Mouse (Mus musculus) stomach, embryonic 15.5 days (tissue): ENCODE results near the gene Btf3. TPM values are rescaled to one million over a fixed set of nuclear protein-coding genes. Genes with fewer than 3 reads are reported as not detected.

Experiments
- ATAC-seq: fragments of 200-750 bp; cut with Nextera tagmentation; 2 replicates; pipeline ENCODE4 v1.8.0; 2017; ENCODE audit warnings: low read depth, moderate number of reproducible peaks, moderate TSS enrichment; ENCODE audit not compliant: insufficient read depth, low FRiP score
- H3K27ac ChIP-seq: fragments of 300-500 bp; sonication (generic); 2 replicates; pipeline ENCODE4 v1.5.1; 2015; ENCODE audit warnings: mild to moderate bottlenecking, inconsistent platforms
- H3K27me3 ChIP-seq: fragments of 300-500 bp; sonication (generic); replicated peaks from 2 replicates; pipeline ENCODE4 v1.6.1; 2015; ENCODE audit warnings: inconsistent platforms
- H3K36me3 ChIP-seq: fragments of 300-500 bp; sonication (generic); 2 replicates; pipeline ENCODE4 v1.6.1; 2015; ENCODE audit warnings: inconsistent platforms
- H3K4me1 ChIP-seq: fragments of 300-500 bp; sonication (generic); 2 replicates; pipeline ENCODE4 v1.6.1; 2015; ENCODE audit warnings: inconsistent platforms
- H3K4me2 ChIP-seq: fragments of 300-500 bp; sonication (generic); 2 replicates; pipeline ENCODE4 v1.6.1; 2015; ENCODE audit warnings: mild to moderate bottlenecking, inconsistent platforms
- H3K4me3 ChIP-seq: fragments of 300-500 bp; sonication (generic); replicated peaks from 2 replicates; pipeline ENCODE4 v1.5.1; 2015; ENCODE audit warnings: inconsistent platforms
- H3K9ac ChIP-seq: fragments of 300-500 bp; sonication (generic); 2 replicates; pipeline ENCODE4 v1.6.1; 2015; ENCODE audit warnings: inconsistent platforms
- H3K9me3 ChIP-seq: fragments of 300-500 bp; sonication (generic); 2 replicates; pipeline ENCODE4 v1.6.1; 2016; ENCODE audit warnings: inconsistent platforms
- WGBS: fragments of 180-500 bp; shearing (Covaris S2); methylation state at CpG from one replicate; pipeline ENCODE4 v1.1.7; 2015; 5-methylcytosine and 5-hydroxymethylcytosine counted together
- polyA plus RNA-seq: library from polyadenylated mRNA; unstranded; fragments of >200 nt; fragmentation: Nextera tagmentation; extraction: Ambion mirVana; gene quantifications from 2 replicates; pipeline ENCODE4 v1.2.1, GENCODE M21; 2015

Gene Btf3
- polyA plus RNA-seq, 1 experiment from 2014 or later = 594 TPM

DNA sequence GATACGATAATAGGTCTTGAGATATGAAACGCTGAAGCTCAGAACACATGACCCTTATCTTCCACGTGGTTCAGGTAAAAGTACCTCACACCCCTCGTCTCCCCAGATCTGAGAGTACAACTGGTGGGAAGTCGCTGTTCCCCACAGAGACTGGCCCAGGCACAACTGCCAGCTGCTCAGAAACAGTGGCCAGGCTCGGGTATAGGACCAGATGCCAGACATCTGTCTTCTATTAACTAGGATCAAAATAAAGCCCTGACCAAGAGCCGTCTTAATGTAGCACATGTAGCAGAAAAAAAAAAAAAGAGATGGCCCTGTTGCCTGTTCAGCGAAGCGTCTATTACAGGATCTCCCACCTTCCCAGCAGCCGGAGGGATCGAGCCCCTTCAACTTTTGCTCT, 8.2 kb upstream of the Btf3 start:
- no peak overlapping the region for H3K4me3 ChIP-seq
- no peak for ATAC-seq
- WGBS = 84% methylated on average over 11 of the region's 11 CpGs
- no peak overlapping the region for H3K27ac ChIP-seq
- no peak overlapping the region for H3K9ac ChIP-seq
- no peaks in the 10 kb centered on the region for H3K9me3 ChIP-seq
- no peaks in the 10 kb centered on the region for H3K36me3 ChIP-seq
- no peaks in the 10 kb centered on the region for H3K27me3 ChIP-seq
- H3K4me1 ChIP-seq = no peaks in the 10 kb centered on the region
- no peak overlapping the region for H3K4me2 ChIP-seq

DNA sequence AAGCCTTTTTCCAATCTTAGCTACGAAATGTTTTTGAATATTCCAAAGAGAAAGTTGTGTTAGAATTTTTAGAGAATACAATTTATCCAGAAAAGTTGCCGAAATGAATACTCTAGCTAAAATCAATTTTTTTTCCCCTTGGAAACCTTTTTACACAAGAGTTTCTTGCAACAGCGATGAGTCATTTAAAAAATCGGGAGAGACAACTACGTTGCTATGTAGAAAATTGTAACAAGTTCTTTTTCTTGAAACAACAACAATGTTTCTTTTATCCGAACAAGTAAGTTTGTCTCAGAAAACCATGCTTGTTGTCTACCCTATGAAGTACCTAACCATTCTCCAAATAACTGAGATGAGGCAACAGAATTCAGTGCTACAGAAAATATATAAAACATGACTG, 1.1 kb upstream of the Btf3 start:
- Histone ChIP-seq H3K27ac (no peak overlapping the region), H3K9ac (no peak overlapping the region), H3K4me2 (no peak overlapping the region; the same call in 1 of the 2 replicates), H3K27me3 (no peaks in the 10 kb centered on the region), H3K36me3 (peaks cover 2% of the 10 kb centered on the region; the same call in 1 of the 2 replicates), H3K4me1 (peaks cover 9% of the 10 kb centered on the region; the same call in 1 of the 2 replicates), H3K4me3 (no peak overlapping the region), H3K9me3 (no peaks in the 10 kb centered on the region)
- no peak for ATAC-seq
- WGBS = 82% methylated on average over 6 of the region's 6 CpGs

DNA sequence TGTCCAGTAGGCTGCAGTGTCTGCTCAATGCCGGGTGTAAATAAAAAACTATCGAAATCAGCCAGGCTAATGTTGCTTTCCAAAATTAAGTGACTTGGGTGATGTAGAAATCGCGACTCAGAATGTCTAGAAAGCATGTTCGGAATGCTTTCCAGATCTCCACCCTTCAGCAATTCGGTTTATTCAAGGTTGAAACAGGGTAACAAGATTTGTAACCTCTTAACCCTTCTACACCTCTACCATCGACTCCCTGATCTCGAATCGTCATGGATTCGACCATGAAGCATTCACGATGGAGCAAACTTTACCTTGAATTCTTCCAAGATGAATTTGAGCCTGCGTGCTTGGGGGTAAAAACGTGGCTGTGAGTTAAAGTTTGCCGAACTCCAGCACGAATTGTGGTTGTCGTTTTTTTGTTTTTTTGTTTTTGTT, 456 bp upstream of the Btf3 start:
- peaks cover 9% of the 10 kb centered on the region; the same call in 1 of the 2 replicates for H3K4me1 ChIP-seq
- H3K4me3 ChIP-seq = peak overlapping the region; percentile 97
- peak overlapping the region; percentile 94 for H3K9ac ChIP-seq
- no peaks in the 10 kb centered on the region for H3K27me3 ChIP-seq
- no peaks in the 10 kb centered on the region for H3K9me3 ChIP-seq
- WGBS = 2% methylated on average over 16 of the region's 16 CpGs
- H3K27ac ChIP-seq = peak overlapping the region; percentile 88
- peaks cover 3% of the 10 kb centered on the region; the same call in 1 of the 2 replicates for H3K36me3 ChIP-seq
- peak overlapping the region; percentile 64 for H3K4me2 ChIP-seq
- no peak for ATAC-seq

DNA sequence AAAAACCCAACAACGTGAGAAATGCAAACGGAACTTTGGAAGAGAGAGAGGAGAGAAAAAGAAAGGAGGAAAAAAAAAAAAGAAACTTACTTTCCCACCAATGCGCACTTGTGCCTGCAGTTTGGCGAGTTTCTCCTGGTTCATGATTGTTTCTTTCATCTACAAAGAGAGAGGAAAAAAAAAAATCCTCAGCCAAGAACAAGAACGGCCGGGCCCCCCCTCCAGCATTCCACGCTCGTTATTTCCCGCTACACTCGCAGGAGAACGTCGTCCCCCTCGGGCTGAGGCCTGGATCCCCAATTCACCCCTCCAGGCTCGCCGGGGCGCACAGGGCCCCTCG, 696 bp downstream of the Btf3 start:
- Histone ChIP-seq H3K9me3 (no peaks in the 10 kb centered on the region), H3K36me3 (peaks cover 11% of the 10 kb centered on the region), H3K4me2 (peak overlapping the region; percentile 62), H3K4me3 (peak overlapping the region; percentile 97), H3K27ac (peak overlapping the region; percentile 88), H3K27me3 (no peaks in the 10 kb centered on the region), H3K4me1 (peaks cover 9% of the 10 kb centered on the region; the same call in 1 of the 2 replicates), H3K9ac (peak overlapping the region; percentile 94)
- WGBS = under 1% methylated on average over 15 of the region's 17 CpGs
- ATAC-seq = no peak

DNA sequence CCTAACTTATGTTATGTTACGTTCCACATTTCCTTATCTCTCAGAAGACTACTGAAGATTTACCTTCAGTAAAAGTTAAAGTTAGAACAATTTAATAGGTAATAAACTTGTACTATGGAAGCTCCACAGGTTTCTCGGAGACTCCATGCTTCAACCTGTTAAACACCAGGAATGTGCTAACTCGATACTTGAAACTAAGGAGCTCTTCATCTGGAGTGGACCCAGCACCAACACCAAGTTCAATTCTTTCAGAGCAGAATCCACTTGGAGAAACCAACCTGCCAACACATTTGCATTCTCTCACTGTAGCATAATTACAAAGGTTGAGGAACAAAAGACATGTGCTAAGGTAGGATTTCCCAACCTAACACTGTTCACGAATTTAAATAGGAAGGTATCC, 1.7 kb downstream of the Btf3 start:
- Histone ChIP-seq H3K36me3 (peaks cover 15% of the 10 kb centered on the region), H3K9ac (no peak overlapping the region), H3K4me1 (peaks cover 9% of the 10 kb centered on the region; the same call in 1 of the 2 replicates), H3K9me3 (no peaks in the 10 kb centered on the region), H3K27ac (no peak overlapping the region), H3K4me2 (peak overlapping the region; percentile 62), H3K4me3 (no peak overlapping the region), H3K27me3 (no peaks in the 10 kb centered on the region)
- ATAC-seq = no peak
- 68% methylated on average over 4 of the region's 4 CpGs for WGBS

DNA sequence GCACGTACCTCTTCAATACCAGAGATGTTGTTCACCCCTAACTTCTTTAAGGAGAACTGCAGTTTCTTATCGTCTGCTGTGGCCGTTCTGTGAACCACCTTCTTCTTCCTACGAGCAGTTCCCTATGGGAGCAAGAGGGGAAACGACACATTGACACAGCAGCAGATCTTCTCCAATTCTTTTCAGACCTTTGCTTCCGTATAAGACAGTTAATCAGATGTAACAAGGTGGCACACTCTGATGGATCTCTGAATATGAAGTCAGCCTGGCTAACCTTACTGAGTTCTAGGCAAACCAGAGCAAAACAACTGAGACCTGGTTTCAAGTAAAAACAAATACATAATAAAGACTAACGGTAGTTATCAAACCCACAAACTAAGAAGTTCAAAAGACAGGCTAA, 3.2 kb downstream of the Btf3 start:
- Histone ChIP-seq H3K9me3 (no peaks in the 10 kb centered on the region), H3K4me3 (no peak overlapping the region), H3K27me3 (no peaks in the 10 kb centered on the region), H3K4me2 (no peak overlapping the region), H3K9ac (no peak overlapping the region), H3K36me3 (peaks cover 21% of the 10 kb centered on the region), H3K4me1 (peaks cover 9% of the 10 kb centered on the region; the same call in 1 of the 2 replicates), H3K27ac (no peak overlapping the region)
- ATAC-seq = no peak
- WGBS = 70% methylated on average over 7 of the region's 7 CpGs

DNA sequence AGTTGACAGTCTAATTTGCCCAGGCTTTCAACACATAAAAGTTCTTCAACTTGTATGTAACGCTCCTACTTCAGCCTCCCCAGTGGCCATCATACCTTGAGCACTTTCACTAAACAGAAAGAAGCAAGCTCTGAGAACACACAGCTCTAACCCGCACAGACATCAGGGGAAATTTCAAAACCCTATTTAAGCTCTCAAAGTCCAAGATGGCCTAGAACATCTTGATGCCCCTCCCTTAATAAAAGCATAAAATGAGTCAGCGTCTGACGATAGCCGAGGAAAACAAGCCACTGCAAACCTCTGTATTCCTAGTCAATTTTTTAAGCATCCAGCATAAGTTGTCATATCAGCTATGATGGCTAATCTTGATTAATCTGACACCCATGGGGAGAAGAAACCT, 5.2 kb downstream of the Btf3 start:
- no peak overlapping the region for H3K9ac ChIP-seq
- no peaks in the 10 kb centered on the region for H3K27me3 ChIP-seq
- H3K4me1 ChIP-seq = peaks cover 13% of the 10 kb centered on the region; the same call in 1 of the 2 replicates
- no peak overlapping the region for H3K27ac ChIP-seq
- ATAC-seq = no peak
- no peak overlapping the region for H3K4me3 ChIP-seq
- no peaks in the 10 kb centered on the region for H3K9me3 ChIP-seq
- H3K4me2 ChIP-seq = no peak overlapping the region
- H3K36me3 ChIP-seq = peaks cover 25% of the 10 kb centered on the region
- 89% methylated on average over 5 of the region's 5 CpGs for WGBS

DNA sequence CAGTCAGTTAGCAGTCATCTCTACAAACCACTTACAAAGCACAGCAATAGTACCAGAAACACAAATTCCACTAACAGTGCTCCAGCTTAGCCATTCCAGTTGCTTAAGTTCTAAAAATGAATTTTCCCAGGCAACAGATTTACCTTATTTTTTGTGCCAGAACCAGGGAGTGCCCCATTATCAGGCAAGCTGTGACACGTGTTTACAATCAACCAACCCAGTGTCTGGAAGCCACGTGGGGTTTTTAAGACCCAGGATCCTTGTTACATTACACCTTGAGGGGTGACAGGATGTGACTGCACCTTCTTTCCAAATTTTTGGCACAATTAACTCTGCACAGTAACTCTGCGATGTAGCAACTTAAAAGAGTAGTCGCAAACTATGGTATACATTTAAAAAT, 8.1 kb downstream of the Btf3 start:
- H3K4me3 ChIP-seq = no peak overlapping the region
- WGBS = 82% methylated on average over 4 of the region's 4 CpGs
- H3K9me3 ChIP-seq = no peaks in the 10 kb centered on the region
- H3K9ac ChIP-seq = no peak overlapping the region
- peaks cover 25% of the 10 kb centered on the region for H3K36me3 ChIP-seq
- H3K4me1 ChIP-seq = peaks cover 7% of the 10 kb centered on the region
- no peaks in the 10 kb centered on the region for H3K27me3 ChIP-seq
- no peak for ATAC-seq
- H3K4me2 ChIP-seq = no peak overlapping the region
- H3K27ac ChIP-seq = no peak overlapping the region

DNA sequence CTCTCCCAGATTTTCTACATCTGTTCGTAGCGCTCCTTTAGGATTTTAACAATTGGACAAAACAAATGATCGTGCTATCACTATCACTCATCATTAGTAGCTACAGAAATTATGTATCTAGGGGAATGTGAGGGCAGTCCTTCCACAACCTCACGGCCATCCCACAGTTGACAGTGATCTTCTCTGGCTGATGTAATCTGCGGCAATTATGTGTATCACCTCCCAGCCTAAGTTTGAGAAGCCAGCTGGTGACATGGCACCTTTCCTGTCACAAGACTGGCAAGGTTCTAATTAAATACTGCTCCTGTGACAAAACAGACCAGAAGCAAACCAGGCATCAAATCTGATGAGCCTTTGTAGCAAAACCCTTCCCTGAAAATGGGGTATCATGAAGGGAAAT, 8.8 kb downstream of the Btf3 start:
- Histone ChIP-seq H3K4me1 (peaks cover 7% of the 10 kb centered on the region), H3K4me2 (no peak overlapping the region), H3K4me3 (no peak overlapping the region), H3K27ac (no peak overlapping the region), H3K9me3 (no peaks in the 10 kb centered on the region), H3K9ac (no peak overlapping the region), H3K27me3 (no peaks in the 10 kb centered on the region), H3K36me3 (peaks cover 24% of the 10 kb centered on the region)
- WGBS = 64% methylated on average over 5 of the region's 5 CpGs
- ATAC-seq = no peak

DNA sequence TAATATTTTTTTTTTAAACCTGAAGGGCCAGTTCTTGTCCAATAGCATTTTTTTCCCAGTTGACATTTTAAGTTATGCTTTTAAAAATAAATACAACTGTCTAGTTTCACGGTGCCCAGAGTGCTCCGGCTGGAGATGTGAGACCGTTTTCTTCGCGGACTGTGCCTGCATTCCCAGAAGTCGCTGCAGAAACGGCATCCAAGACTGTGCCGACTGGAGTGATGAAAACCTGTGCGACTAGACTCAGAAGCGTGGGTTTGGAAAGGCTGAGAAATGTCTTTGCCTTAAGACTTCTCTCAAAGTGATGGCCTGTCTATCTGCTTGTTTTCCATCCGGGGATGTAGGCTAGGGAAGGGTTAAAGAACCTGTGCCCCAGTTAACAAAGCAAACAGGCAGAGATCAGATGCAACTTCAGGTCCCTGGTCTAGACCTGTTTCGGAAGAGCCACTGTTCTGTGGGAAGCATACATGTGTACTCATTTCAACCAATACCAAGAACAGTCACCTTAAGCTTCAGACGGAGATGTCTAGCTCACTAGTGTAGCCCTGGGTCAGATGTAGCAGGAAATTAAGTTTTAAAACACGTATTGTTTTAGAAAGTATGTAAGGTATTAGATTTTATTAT, 9.8 kb downstream of the Btf3 start:
- H3K9me3 ChIP-seq = no peaks in the 10 kb centered on the region
- no peaks in the 10 kb centered on the region for H3K27me3 ChIP-seq
- no peak for ATAC-seq
- H3K27ac ChIP-seq = peak overlapping the region; percentile 28; the same call in 1 of the 2 replicates
- H3K4me2 ChIP-seq = peak overlapping the region; percentile 16; the same call in 1 of the 2 replicates
- H3K4me3 ChIP-seq = no peak overlapping the region
- no peak overlapping the region for H3K9ac ChIP-seq
- peaks cover 7% of the 10 kb centered on the region for H3K4me1 ChIP-seq
- 27% methylated on average over 14 of the region's 14 CpGs for WGBS
- H3K36me3 ChIP-seq = peaks cover 19% of the 10 kb centered on the region

DNA sequence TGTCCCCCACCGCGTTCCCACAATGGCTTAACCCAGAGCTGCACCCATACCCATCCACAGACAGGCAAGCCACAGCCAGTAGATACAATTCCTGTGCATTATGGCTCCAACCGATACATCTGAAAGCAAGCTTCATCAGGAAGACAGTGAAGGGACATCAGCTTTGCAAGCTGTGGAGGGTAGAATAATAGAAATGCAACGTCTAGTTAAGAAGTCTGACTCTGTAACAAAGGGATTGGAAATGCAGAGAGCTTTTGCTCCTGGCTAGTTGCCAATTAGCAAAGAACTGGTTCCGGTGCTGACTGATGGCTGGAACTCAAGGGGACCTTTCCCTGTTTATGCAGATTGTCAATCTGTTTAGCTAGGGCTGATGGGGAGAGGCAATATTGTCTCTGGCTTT, 10.4 kb downstream of the Btf3 start:
- Histone ChIP-seq H3K9me3 (no peaks in the 10 kb centered on the region), H3K4me1 (peaks cover 7% of the 10 kb centered on the region), H3K4me2 (no peak overlapping the region), H3K4me3 (no peak overlapping the region), H3K27ac (no peak overlapping the region), H3K36me3 (peaks cover 14% of the 10 kb centered on the region), H3K27me3 (no peaks in the 10 kb centered on the region), H3K9ac (no peak overlapping the region)
- ATAC-seq = no peak
- 34% methylated on average over 5 of the region's 5 CpGs for WGBS

DNA sequence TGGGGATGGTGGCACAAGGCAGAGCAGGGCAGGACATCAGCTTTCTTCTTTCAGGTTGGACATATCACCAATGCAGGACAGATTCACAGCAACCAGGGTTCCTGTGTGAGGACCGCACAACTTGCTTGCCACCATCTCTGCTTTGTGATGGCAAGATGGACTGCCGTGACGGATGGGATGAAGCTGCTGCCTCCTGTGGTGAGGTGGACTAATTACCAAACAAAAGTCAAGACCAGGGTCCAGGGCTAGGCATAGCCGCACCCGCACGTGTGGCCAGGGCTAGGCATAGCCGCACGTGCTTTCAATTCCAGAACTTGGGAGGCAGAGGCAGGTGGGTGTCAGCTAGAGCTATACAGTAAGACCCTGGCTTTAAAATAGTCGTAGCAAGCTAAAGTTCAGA, 11.5 kb downstream of the Btf3 start:
- WGBS = 87% methylated on average over 9 of the region's 9 CpGs
- no peak overlapping the region for H3K4me3 ChIP-seq
- H3K36me3 ChIP-seq = peaks cover 10% of the 10 kb centered on the region
- no peaks in the 10 kb centered on the region for H3K9me3 ChIP-seq
- no peak overlapping the region for H3K9ac ChIP-seq
- ATAC-seq = no peak
- H3K4me2 ChIP-seq = no peak overlapping the region
- no peaks in the 10 kb centered on the region for H3K27me3 ChIP-seq
- H3K4me1 ChIP-seq = peaks cover 7% of the 10 kb centered on the region
- H3K27ac ChIP-seq = no peak overlapping the region
